Mouse (Mus musculus): ENCODE results near the gene Ces1e. TPM values are rescaled to one million over a fixed set of nuclear protein-coding genes. Genes with fewer than 3 reads are reported as not detected.

The Ces1e gene
- total RNA-seq (2014; fragmentation: Nextera tagmentation) (not detected in 2 replicates), total RNA-seq (2017) (not detected in 2 replicates), polyA plus RNA-seq (2012) (not detected in 2 replicates)

DNA sequence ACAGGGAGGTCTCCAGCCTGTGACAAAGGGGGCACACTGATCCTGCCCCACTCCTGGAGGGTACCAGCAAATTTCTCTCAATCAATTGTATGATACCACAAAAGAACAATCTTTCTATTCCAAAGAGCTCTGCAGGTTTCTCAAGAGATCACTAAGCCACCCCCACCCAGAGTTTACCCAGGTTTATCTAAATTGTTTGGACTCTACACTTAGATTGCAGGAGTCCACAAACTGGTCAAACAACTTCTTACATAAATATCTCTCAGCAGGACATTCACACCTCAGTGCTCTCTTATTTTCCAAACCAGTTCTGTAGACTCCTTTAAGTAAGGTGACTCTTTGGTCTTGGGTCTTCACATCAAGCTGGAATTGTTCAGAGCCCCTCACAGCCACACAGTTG lies at the start of gene Ces1e:
Ces1e (minus strand) TSS at position 174 of the 400 bp plus-strand sequence.
- TF ChIP-seq TAL1 (conservative IDR thresholded peaks at IDR 0.05; ENCODE audit: low read depth, low read length) (no peak), GATA2 (IDR thresholded peaks at IDR 0.05; ENCODE audit: borderline replicate concordance, low read depth, low read length) (no peak), POLR2AphosphoS5 (IDR thresholded peaks at IDR 0.05; ENCODE audit: insufficient replicate concordance, low read depth, low read length) (no peak), GATA1 (IDR thresholded peaks at IDR 0.05; ENCODE audit: borderline replicate concordance, low read length) (no peak), CTCF (IDR thresholded peaks at IDR 0.05; ENCODE audit: low read depth, low read length) (no peak)
- H3K27me3 ChIP-seq (ENCODE audit: insufficient read depth, low read length) = no peaks in the 10 kb centered on the region
- no peaks in the 10 kb centered on the region for H3K36me3 ChIP-seq (replicated peaks)
- ATAC-seq (ENCODE audit: extremely low read depth, insufficient number of reproducible peaks, low FRiP score, poor library complexity, severe bottlenecking) (no peak), DNase-seq (ENCODE audit: low spot score) (no peak)
- no peaks in the 10 kb centered on the region for H3K4me1 ChIP-seq (ENCODE audit: insufficient read depth, low read depth, low read length)
- H3K9me3 ChIP-seq (replicated peaks) = peaks cover 19% of the 10 kb centered on the region
- H3K4me3 ChIP-seq (ENCODE audit: low read depth, low read length) = no peak within 1 kb of the TSS

DNA sequence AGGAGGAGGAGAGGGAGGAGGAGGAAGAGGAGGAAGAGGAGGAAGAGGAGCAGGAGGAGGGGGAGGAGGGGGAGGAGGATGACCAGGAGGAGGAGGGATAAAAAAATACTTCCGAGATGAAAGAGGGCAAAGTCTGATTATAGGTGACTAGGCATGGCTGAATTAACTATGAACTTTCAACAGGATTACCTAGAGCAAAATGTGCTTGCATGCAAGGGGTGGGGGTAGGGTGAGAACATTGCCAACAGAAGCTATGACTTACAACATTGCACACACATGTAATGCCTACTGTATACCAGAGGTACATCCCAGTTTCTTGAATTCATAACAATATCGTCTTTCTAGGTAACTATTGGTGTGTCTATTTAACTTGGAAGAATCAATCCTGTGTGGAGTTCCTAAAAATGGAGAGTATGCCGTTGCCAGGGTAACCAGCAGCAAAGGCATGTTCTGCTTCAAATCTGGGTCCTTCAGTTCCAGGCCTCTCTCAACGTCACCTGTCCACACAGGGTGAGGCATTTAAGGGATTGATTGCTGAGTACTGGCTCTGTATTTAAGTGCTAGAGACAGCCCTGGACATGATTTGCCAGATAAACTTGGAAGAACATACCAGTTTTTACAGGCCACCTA lies 48.9 kb upstream of the Ces1e start:
- peaks cover 27% of the 10 kb centered on the region for H3K9me3 ChIP-seq (replicated peaks)
- ATAC-seq (ENCODE audit: extremely low read depth, insufficient number of reproducible peaks, low FRiP score, poor library complexity, severe bottlenecking) = no peak
- no peaks in the 10 kb centered on the region for H3K36me3 ChIP-seq (replicated peaks)
- H3K4me1 ChIP-seq (ENCODE audit: insufficient read depth, low read depth, low read length) = no peaks in the 10 kb centered on the region
- no peak overlapping the region for H3K4me3 ChIP-seq (ENCODE audit: low read depth, low read length)
- H3K27me3 ChIP-seq (ENCODE audit: insufficient read depth, low read length) = no peaks in the 10 kb centered on the region
- TF ChIP-seq TAL1 (conservative IDR thresholded peaks at IDR 0.05; ENCODE audit: low read depth, low read length) (no peak), GATA2 (IDR thresholded peaks at IDR 0.05; ENCODE audit: borderline replicate concordance, low read depth, low read length) (no peak), POLR2AphosphoS5 (IDR thresholded peaks at IDR 0.05; ENCODE audit: insufficient replicate concordance, low read depth, low read length) (no peak), CTCF (IDR thresholded peaks at IDR 0.05; ENCODE audit: low read depth, low read length) (no peak), GATA1 (IDR thresholded peaks at IDR 0.05; ENCODE audit: borderline replicate concordance, low read length) (no peak)
- no peak for DNase-seq (ENCODE audit: low spot score)

DNA sequence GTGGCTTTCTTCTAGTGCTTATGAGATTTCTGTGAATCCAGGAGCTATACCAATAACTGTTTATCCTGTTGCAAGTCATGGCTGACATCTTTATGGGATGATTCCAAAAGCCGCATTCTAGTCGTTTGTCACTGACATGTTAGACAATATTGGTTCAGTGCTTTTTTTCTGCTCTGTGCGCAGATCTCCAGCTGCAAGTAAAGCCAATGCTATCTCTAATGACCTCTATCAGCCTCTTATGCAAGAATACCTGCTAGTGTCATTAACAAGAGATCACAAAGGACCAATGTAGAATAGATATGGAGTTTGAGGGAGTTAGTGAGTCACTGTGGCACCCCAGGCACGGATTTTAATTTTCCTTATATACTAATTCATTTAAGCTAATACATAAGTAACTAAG lies 45.2 kb upstream of the Ces1e start:
- no peak for TF ChIP-seq POLR2AphosphoS5 (IDR thresholded peaks at IDR 0.05; ENCODE audit: insufficient replicate concordance, low read depth, low read length)
- Histone ChIP-seq H3K9me3 (replicated peaks) (peaks cover 35% of the 10 kb centered on the region), H3K36me3 (replicated peaks) (no peaks in the 10 kb centered on the region), H3K4me1 (ENCODE audit: insufficient read depth, low read depth, low read length) (no peaks in the 10 kb centered on the region), H3K27me3 (ENCODE audit: insufficient read depth, low read length) (no peaks in the 10 kb centered on the region), H3K4me3 (ENCODE audit: low read depth, low read length) (no peak overlapping the region)
- DNase-seq (ENCODE audit: low spot score) (no peak), ATAC-seq (ENCODE audit: extremely low read depth, insufficient number of reproducible peaks, low FRiP score, poor library complexity, severe bottlenecking) (no peak)

DNA sequence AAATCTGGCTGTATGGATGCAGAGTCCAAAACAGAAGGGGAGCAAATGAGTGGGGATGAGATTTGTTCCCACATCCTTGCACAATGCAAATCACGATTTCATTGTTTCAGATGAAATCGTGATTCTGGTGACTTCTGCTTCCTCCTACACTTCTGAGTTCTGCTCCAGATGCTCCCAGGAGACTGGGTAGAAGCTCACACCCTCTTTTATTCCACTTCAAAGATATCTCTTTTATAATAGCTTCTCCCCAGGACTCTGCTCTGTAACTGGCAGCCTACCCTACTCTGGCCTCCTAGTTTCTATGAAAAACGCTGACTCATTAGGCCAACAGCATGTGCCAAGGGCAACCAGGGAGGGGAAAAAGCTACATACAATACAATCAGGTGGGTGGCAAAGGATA lies 43.9 kb upstream of the Ces1e start:
- ATAC-seq (ENCODE audit: extremely low read depth, insufficient number of reproducible peaks, low FRiP score, poor library complexity, severe bottlenecking) = no peak
- no peak for TF ChIP-seq GATA1 (IDR thresholded peaks at IDR 0.05; ENCODE audit: borderline replicate concordance, low read length)
- TF ChIP-seq POLR2AphosphoS5 (IDR thresholded peaks at IDR 0.05; ENCODE audit: insufficient replicate concordance, low read depth, low read length) = no peak
- no peak for TF ChIP-seq CTCF (IDR thresholded peaks at IDR 0.05; ENCODE audit: low read depth, low read length)
- TF ChIP-seq GATA2 (IDR thresholded peaks at IDR 0.05; ENCODE audit: borderline replicate concordance, low read depth, low read length) = no peak
- no peak for TF ChIP-seq TAL1 (conservative IDR thresholded peaks at IDR 0.05; ENCODE audit: low read depth, low read length)
- no peak overlapping the region for H3K4me3 ChIP-seq (ENCODE audit: low read depth, low read length)
- no peak for DNase-seq (ENCODE audit: low spot score)
- no peaks in the 10 kb centered on the region for H3K27me3 ChIP-seq (ENCODE audit: insufficient read depth, low read length)
- H3K36me3 ChIP-seq (replicated peaks) = no peaks in the 10 kb centered on the region
- H3K4me1 ChIP-seq (ENCODE audit: insufficient read depth, low read depth, low read length) = no peaks in the 10 kb centered on the region
- H3K9me3 ChIP-seq (replicated peaks) = peaks cover 29% of the 10 kb centered on the region

DNA sequence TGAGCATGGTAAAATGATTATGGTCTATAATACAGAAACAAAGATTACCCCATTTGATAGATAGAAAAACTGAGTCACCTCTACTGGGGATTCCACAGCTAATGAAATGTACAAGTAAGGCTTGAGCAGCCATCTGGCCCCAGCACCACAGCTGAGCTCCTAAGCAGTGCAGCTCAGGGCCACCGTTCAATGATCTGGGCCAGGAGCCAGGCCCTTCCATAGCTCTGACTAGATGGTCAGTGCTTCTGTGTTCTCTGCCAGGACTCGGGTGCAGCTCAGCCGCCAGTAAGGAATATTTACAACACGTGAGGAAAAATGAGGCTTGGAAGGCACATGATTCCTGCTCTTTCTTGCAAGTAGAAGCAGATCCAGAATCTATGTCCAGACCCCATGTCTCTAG lies 43.3 kb upstream of the Ces1e start:
- no peaks in the 10 kb centered on the region for H3K36me3 ChIP-seq (replicated peaks)
- TF ChIP-seq POLR2AphosphoS5 (IDR thresholded peaks at IDR 0.05; ENCODE audit: insufficient replicate concordance, low read depth, low read length) (no peak), GATA1 (IDR thresholded peaks at IDR 0.05; ENCODE audit: borderline replicate concordance, low read length) (no peak), CTCF (IDR thresholded peaks at IDR 0.05; ENCODE audit: low read depth, low read length) (no peak), GATA2 (IDR thresholded peaks at IDR 0.05; ENCODE audit: borderline replicate concordance, low read depth, low read length) (no peak), TAL1 (conservative IDR thresholded peaks at IDR 0.05; ENCODE audit: low read depth, low read length) (no peak)
- H3K27me3 ChIP-seq (ENCODE audit: insufficient read depth, low read length) = no peaks in the 10 kb centered on the region
- no peak for DNase-seq (ENCODE audit: low spot score)
- peaks cover 32% of the 10 kb centered on the region for H3K9me3 ChIP-seq (replicated peaks)
- H3K4me3 ChIP-seq (ENCODE audit: low read depth, low read length) = no peak overlapping the region
- ATAC-seq (ENCODE audit: extremely low read depth, insufficient number of reproducible peaks, low FRiP score, poor library complexity, severe bottlenecking) = no peak
- no peaks in the 10 kb centered on the region for H3K4me1 ChIP-seq (ENCODE audit: insufficient read depth, low read depth, low read length)

DNA sequence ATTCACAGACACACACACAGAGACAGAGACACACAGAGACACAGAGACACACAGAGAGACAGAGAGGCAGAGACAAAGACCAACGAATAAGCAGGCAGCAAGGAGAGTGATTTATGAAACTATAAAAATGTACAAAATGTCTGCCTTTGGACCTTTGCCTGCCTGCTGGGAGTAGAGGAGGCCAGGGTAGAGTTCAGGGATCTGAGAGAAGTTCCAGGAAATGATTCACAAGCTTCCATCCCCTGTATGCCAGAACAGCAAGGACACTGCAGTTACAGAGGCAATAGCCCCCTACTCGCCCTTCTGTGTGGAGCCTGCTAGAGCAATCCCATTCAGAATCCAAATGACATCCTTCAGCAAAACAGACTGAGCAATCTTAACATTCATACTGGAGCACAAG lies 32.0 kb upstream of the Ces1e start:
- Histone ChIP-seq H3K36me3 (replicated peaks) (no peaks in the 10 kb centered on the region), H3K4me1 (ENCODE audit: insufficient read depth, low read depth, low read length) (no peaks in the 10 kb centered on the region), H3K27me3 (ENCODE audit: insufficient read depth, low read length) (no peaks in the 10 kb centered on the region), H3K4me3 (ENCODE audit: low read depth, low read length) (no peak overlapping the region), H3K9me3 (replicated peaks) (peaks cover 9% of the 10 kb centered on the region; the same call in 1 of the 2 replicates)
- DNase-seq (ENCODE audit: low spot score) (no peak), ATAC-seq (ENCODE audit: extremely low read depth, insufficient number of reproducible peaks, low FRiP score, poor library complexity, severe bottlenecking) (no peak)
- TF ChIP-seq POLR2AphosphoS5 (IDR thresholded peaks at IDR 0.05; ENCODE audit: insufficient replicate concordance, low read depth, low read length) (no peak), GATA1 (IDR thresholded peaks at IDR 0.05; ENCODE audit: borderline replicate concordance, low read length) (no peak), CTCF (IDR thresholded peaks at IDR 0.05; ENCODE audit: low read depth, low read length) (no peak), TAL1 (conservative IDR thresholded peaks at IDR 0.05; ENCODE audit: low read depth, low read length) (no peak), GATA2 (IDR thresholded peaks at IDR 0.05; ENCODE audit: borderline replicate concordance, low read depth, low read length) (no peak)

Data from G1E (cell line).